Mouse (Mus musculus): ENCODE data around the gene Abcg5. TPM values are rescaled to one million over a fixed set of nuclear protein-coding genes. Genes with fewer than 3 reads are reported as not detected.

Gene Abcg5
- total RNA-seq, 1 experiment = 0.27 TPM

DNA sequence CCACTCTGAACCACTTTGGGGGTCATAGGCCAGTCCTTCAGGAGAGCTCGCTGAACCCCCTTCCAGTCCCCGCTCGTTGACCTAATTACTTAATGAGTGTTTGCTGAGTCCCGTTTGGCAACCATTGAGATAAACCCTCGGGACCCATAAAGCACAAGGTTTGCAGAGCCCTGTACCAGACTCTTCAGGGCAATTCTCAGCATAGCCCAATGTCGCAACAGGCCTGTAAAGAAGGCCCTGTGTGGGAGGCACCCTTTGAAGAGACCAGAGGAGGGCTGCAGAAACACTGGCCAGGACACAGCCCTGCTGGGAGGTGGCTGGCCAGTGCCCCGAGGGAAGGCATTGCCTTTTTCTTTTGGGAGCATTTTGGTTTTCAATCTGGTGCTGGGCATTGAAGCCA lies 70.8 kb downstream of the Abcg5 start:
- TF ChIP-seq MAFK (IDR thresholded peaks at IDR 0.05; ENCODE audit: insufficient read depth, low read depth, low read length) (no peak), HCFC1 (IDR thresholded peaks at IDR 0.05; ENCODE audit: borderline replicate concordance, insufficient read depth, low read length) (no peak), ZC3H11A (IDR thresholded peaks at IDR 0.05; ENCODE audit: borderline replicate concordance, low read depth, low read length) (no peak), CHD2 (IDR thresholded peaks at IDR 0.05; ENCODE audit: low read depth, low read length) (no peak), ZNF384 (IDR thresholded peaks at IDR 0.05; ENCODE audit: low read depth, low read length) (no peak)
- Histone ChIP-seq H3K4me1 (ENCODE audit: control insufficient read depth in 2 of 2, insufficient read depth in 2 of 2, low read length in 2 of 2, poor library complexity in 1 of 2) (no peaks in the 10 kb centered on the region), H3K36me3 (ENCODE audit: control insufficient read depth, insufficient read depth, low read length, poor library complexity, severe bottlenecking) (peaks cover 3% of the 10 kb centered on the region; the same call in 1 of the 2 replicates), H3K4me3 (ENCODE audit: insufficient read depth in 1 of 2, low read depth in 1 of 2, low read length in 2 of 2, poor library complexity in 1 of 2, severe bottlenecking in 1 of 2) (no peak overlapping the region), H3K9me3 (ENCODE audit: control insufficient read depth, insufficient read depth, low read depth, low read length) (no peaks in the 10 kb centered on the region), H3K27ac (ENCODE audit: insufficient read depth, low read depth, low read length, poor library complexity, severe bottlenecking) (no peak overlapping the region), H3K9ac (ENCODE audit: insufficient read depth, low read depth, low read length, poor library complexity, severe bottlenecking) (no peak overlapping the region)
- in situ Hi-C loops (cut with MboI; ENCODE audit: low sequenced_read_pairs in 2 of 2, unreplicated experiment in 2 of 2) = no loop called here
- DNase-seq (ENCODE audit: low read depth, low spot score) = no peak

DNA sequence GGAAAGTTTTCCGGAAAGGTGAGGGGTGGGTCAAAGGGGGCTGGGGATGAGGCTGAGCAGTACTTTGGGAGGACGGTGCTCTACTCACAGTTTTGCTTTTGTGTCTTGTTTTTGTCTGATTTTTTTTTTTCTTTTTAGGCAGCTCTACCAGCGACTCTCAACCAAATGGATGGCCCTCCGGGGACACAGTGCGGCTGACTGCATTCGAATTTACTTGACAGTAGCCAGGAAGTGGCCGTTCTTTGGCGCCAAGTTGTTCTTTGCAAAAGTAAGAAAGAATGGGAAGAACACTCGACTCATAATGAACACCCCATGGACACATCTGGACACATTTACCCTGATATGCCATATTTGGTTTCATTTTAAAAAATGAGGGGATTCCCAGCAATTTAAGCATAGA lies 71.3 kb downstream of the Abcg5 start:
- H3K27ac ChIP-seq (ENCODE audit: insufficient read depth, low read depth, low read length, poor library complexity, severe bottlenecking) = no peak overlapping the region
- H3K4me1 ChIP-seq (ENCODE audit: control insufficient read depth in 2 of 2, insufficient read depth in 2 of 2, low read length in 2 of 2, poor library complexity in 1 of 2) = no peaks in the 10 kb centered on the region
- H3K9ac ChIP-seq (ENCODE audit: insufficient read depth, low read depth, low read length, poor library complexity, severe bottlenecking) = no peak overlapping the region
- TF ChIP-seq MAFK (IDR thresholded peaks at IDR 0.05; ENCODE audit: insufficient read depth, low read depth, low read length) (no peak), ZC3H11A (IDR thresholded peaks at IDR 0.05; ENCODE audit: borderline replicate concordance, low read depth, low read length) (no peak), ZNF384 (IDR thresholded peaks at IDR 0.05; ENCODE audit: low read depth, low read length) (no peak), HCFC1 (IDR thresholded peaks at IDR 0.05; ENCODE audit: borderline replicate concordance, insufficient read depth, low read length) (no peak), CHD2 (IDR thresholded peaks at IDR 0.05; ENCODE audit: low read depth, low read length) (no peak)
- no peak overlapping the region for H3K4me3 ChIP-seq (ENCODE audit: insufficient read depth in 1 of 2, low read depth in 1 of 2, low read length in 2 of 2, poor library complexity in 1 of 2, severe bottlenecking in 1 of 2)
- no peaks in the 10 kb centered on the region for H3K9me3 ChIP-seq (ENCODE audit: control insufficient read depth, insufficient read depth, low read depth, low read length)
- H3K36me3 ChIP-seq (ENCODE audit: control insufficient read depth, insufficient read depth, low read length, poor library complexity, severe bottlenecking) = peaks cover 3% of the 10 kb centered on the region; the same call in 1 of the 2 replicates
- DNase-seq (ENCODE audit: low read depth, low spot score) = no peak
- in situ Hi-C loops (cut with MboI; ENCODE audit: low sequenced_read_pairs in 2 of 2, unreplicated experiment in 2 of 2) = no loop called here

DNA sequence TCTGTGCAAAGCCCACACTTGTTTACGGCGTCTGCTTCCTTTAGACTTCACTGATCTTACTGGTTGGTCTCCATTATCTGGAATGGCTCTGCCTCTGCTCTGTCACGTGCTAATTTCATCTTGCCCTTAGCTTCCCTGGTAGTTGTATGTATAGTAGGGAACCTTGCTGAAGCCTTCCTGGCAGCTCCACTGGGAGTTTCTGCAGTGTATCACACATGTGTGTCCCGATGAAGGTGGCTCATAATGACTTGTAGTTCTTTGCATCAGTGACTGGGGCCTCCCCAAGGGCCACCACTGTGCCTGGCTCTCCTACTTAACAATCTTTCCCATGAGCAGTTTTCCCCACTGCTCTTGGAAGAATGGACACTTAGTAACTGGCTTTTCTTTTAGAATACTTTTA lies 74.2 kb downstream of the Abcg5 start:
- in situ Hi-C loops (cut with MboI; ENCODE audit: low sequenced_read_pairs in 2 of 2, unreplicated experiment in 2 of 2) = no loop called here
- Histone ChIP-seq H3K4me3 (ENCODE audit: insufficient read depth in 1 of 2, low read depth in 1 of 2, low read length in 2 of 2, poor library complexity in 1 of 2, severe bottlenecking in 1 of 2) (no peak overlapping the region), H3K9me3 (ENCODE audit: control insufficient read depth, insufficient read depth, low read depth, low read length) (no peaks in the 10 kb centered on the region), H3K9ac (ENCODE audit: insufficient read depth, low read depth, low read length, poor library complexity, severe bottlenecking) (no peak overlapping the region), H3K36me3 (ENCODE audit: control insufficient read depth, insufficient read depth, low read length, poor library complexity, severe bottlenecking) (peaks cover 3% of the 10 kb centered on the region; the same call in 1 of the 2 replicates), H3K27ac (ENCODE audit: insufficient read depth, low read depth, low read length, poor library complexity, severe bottlenecking) (no peak overlapping the region), H3K4me1 (ENCODE audit: control insufficient read depth in 2 of 2, insufficient read depth in 2 of 2, low read length in 2 of 2, poor library complexity in 1 of 2) (no peaks in the 10 kb centered on the region)
- DNase-seq (ENCODE audit: low read depth, low spot score) = no peak
- no peak for TF ChIP-seq ZC3H11A (IDR thresholded peaks at IDR 0.05; ENCODE audit: borderline replicate concordance, low read depth, low read length)
- TF ChIP-seq ZNF384 (IDR thresholded peaks at IDR 0.05; ENCODE audit: low read depth, low read length) = no peak
- no peak for TF ChIP-seq CHD2 (IDR thresholded peaks at IDR 0.05; ENCODE audit: low read depth, low read length)
- no peak for TF ChIP-seq MAFK (IDR thresholded peaks at IDR 0.05; ENCODE audit: insufficient read depth, low read depth, low read length)
- no peak for TF ChIP-seq HCFC1 (IDR thresholded peaks at IDR 0.05; ENCODE audit: borderline replicate concordance, insufficient read depth, low read length)

Other genes starting within 250 kb of the Abcg5 start
- gene Thada, start 216.8 kb downstream of the Abcg5 start, total RNA-seq (2012; rRNA removed) = 37.4 and 42.5 TPM in 2 replicates
- gene Plekhh2, start 171.1 kb downstream of the Abcg5 start, total RNA-seq (2012; rRNA removed) = 2.7 and 4.0 TPM in 2 replicates
- gene Dync2li1, start 56.5 kb downstream of the Abcg5 start, total RNA-seq (2012; rRNA removed) = 3.5 and 5.9 TPM in 2 replicates
- gene Abcg8, start 6.7 kb downstream of the Abcg5 start, total RNA-seq (2012; rRNA removed) = 0.05 and 0.09 TPM in 2 replicates
- 84.8 and 92.0 TPM in 2 replicates for gene Lrpprc, start 107.8 kb upstream of the Abcg5 start, total RNA-seq (2012; rRNA removed)

Measured in ES-E14 (cell line).